Mouse (Mus musculus): ENCODE data around the gene Gbf1.

- no peak for TF ChIP-seq CTCF (IDR thresholded peaks at IDR 0.05; ENCODE audit: insufficient read depth, low read length)
- no peak for TF ChIP-seq POLR2A (IDR thresholded peaks at IDR 0.05; ENCODE audit: borderline replicate concordance, extremely low read depth, low read depth, low read length)
These were observed 46.6 kb downstream of the Gbf1 start for GRCm38 (mm10) chr19:46198891-46199290.
